In the genomic region with DNA sequence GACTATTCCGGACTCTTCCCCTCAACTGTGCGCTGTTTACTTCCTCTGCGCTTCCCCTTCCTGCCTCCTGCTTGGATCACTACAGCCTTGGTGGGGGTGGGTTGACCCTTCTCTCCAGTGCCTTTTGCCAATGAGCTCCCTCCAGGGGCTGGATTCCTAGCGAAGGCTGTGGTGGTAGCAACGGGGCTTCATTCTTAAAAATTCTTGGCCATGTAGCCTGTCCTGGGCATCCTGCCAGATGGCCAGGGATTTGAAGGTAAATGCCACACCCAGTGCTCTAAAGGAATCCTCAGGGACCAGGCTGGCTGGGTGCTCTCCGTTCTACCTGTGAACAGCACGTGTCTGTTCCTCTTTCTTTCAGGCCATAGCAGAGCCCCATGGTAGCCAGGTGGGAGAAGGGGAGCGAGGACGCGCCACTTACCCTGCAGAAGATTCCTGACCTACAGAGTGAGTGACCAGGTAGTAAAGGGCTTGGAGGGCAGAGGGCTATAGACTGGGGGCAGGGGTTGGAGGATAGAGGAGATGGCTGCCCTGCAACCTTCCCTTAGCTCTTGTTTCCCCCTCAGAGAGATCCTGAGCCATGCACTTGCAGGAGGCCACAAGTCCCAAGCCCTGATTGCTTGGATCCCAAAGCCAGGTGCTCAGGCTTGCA, we compare ENCODE assay signal across 10 mouse cellular contexts. TPM values are rescaled to one million over a fixed set of nuclear protein-coding genes. Genes with fewer than 3 reads are reported as not detected.
DNase-seq lines count a peak whose midpoint lies in the region; ATAC-seq and TF ChIP-seq lines count a peak whose summit lies in the region.
"Had no signal": no experiment of that assay in that cellular context is flagged by ENCODE, and none has a peak within 500 bp of the region (broad histone marks: within the 10 kb centered on the region; RNA-seq: fewer than 3 reads in every experiment).

No protein-coding gene starts in this region.

- H3K4me3 ChIP-seq in liver, adult 2 months (ENCODE audit: insufficient read depth, low read depth, low read length), result no peak overlapping the region
- no peak overlapping the region for H3K4me3 ChIP-seq in heart, embryonic 12.5 days
- H3K4me3 ChIP-seq in kidney, postnatal 0 days (replicated peaks; ENCODE audit: low read depth, low read length), result no peak overlapping the region
- H3K4me3 ChIP-seq: hindbrain, embryonic 15.5 days had no signal

- 0 out of 2 replicates have a peak, but pooled peaks cover 1% of the 10 kb centered on the region for H3K4me1 ChIP-seq in liver, adult 2 months (ENCODE audit: control insufficient read depth, insufficient read depth, low read length)
- peaks cover 15% of the 10 kb centered on the region for H3K4me1 ChIP-seq in heart, embryonic 12.5 days (replicated peaks)
- peaks cover 5% of the 10 kb centered on the region; the same call in 1 of the 2 replicates for H3K4me1 ChIP-seq in kidney, postnatal 0 days (replicated peaks; ENCODE audit: insufficient read depth, low read length)

- no peak for DNase-seq in liver, adult 2 months (ENCODE audit: extremely low read depth, low read depth, low spot score)
- no peak for DNase-seq in liver
- peak; percentile 54 for DNase-seq in kidney, postnatal 0 days (ENCODE audit: low spot score)
- peak; percentile 14 for DNase-seq in skeletal muscle tissue, adult 2 months (ENCODE audit: low read depth, low spot score)
- no peak for DNase-seq in right cerebral cortex, postnatal 14 days
- no peak for DNase-seq in Muller cell, postnatal 12 days (ENCODE audit: inconsistent ontology term)
- DNase-seq in spleen, postnatal 10 days (ENCODE audit: low spot score in 2 of 2), result no peak

- peaks cover 2% of the 10 kb centered on the region; the same call in 1 of the 2 replicates for H3K27me3 ChIP-seq in liver, adult 2 months (ENCODE audit: control insufficient read depth, insufficient read depth, low read length)
- H3K27me3 ChIP-seq in heart, embryonic 12.5 days (replicated peaks), result no peaks in the 10 kb centered on the region
- H3K27me3 ChIP-seq in kidney, postnatal 0 days (ENCODE audit: insufficient read depth, low read length), result no peaks in the 10 kb centered on the region
- H3K27me3 ChIP-seq: hindbrain, embryonic 15.5 days had no signal

- 67% methylated on average over 10 of the region's 10 CpGs for WGBS in liver, adult 2 months
- WGBS in heart, embryonic 12.5 days, result 65% methylated on average over 10 of the region's 10 CpGs
- 61% methylated on average over 10 of the region's 10 CpGs for WGBS in kidney, postnatal 0 days

- H3K4me2 ChIP-seq in heart, embryonic 12.5 days, result peak overlapping the region; percentile 32; the same call in 1 of the 2 replicates
- peak overlapping the region; percentile 16; the same call in 1 of the 2 replicates for H3K4me2 ChIP-seq in kidney, postnatal 0 days (ENCODE audit: low read length)
- H3K4me2 ChIP-seq: hindbrain, embryonic 15.5 days had no signal

- 0 out of 2 replicates have a peak overlapping the region, but pooled peaks have one; percentile 27 for H3K27ac ChIP-seq in liver, adult 2 months (replicated peaks; ENCODE audit: insufficient read depth, low read depth, low read length)
- no peak overlapping the region for H3K27ac ChIP-seq in heart, embryonic 12.5 days (ENCODE audit: poor library complexity, severe bottlenecking)
- H3K27ac ChIP-seq in kidney, postnatal 0 days, result peak overlapping the region; percentile 14
- H3K27ac ChIP-seq: hindbrain, embryonic 15.5 days had no signal

- no peak overlapping the region for H3K9ac ChIP-seq in liver, adult 2 months (ENCODE audit: low read depth, low read length)
- no peak overlapping the region for H3K9ac ChIP-seq in heart, embryonic 12.5 days
- H3K9ac ChIP-seq in kidney, postnatal 0 days (ENCODE audit: low read depth, low read length), result no peak overlapping the region
- H3K9ac ChIP-seq: hindbrain, embryonic 15.5 days had no signal

- TF ChIP-seq CTCF in liver, adult 2 months (IDR thresholded peaks at IDR 0.05; ENCODE audit: low read depth, low read length), result no peak
- no peak; the same call in 1 of the 2 replicates for TF ChIP-seq CTCF in kidney, postnatal 0 days (IDR thresholded peaks at IDR 0.05; ENCODE audit: low read depth)

- peak; percentile 63; the same call in 1 of the 2 replicates for ATAC-seq in heart, embryonic 12.5 days (ENCODE audit: insufficient number of reproducible peaks, low FRiP score)
- no peak for ATAC-seq in kidney, postnatal 0 days (replicated peaks; ENCODE audit: low FRiP score, low read depth)

- H3K79me2 ChIP-seq in liver, adult 2 months (ENCODE audit: control insufficient read depth, insufficient read depth, low read length), result no peaks in the 10 kb centered on the region

- H3K9me3 ChIP-seq in heart, embryonic 12.5 days (replicated peaks), result 0 out of 2 replicates have a peak, but pooled peaks cover 4% of the 10 kb centered on the region
- no peaks in the 10 kb centered on the region for H3K9me3 ChIP-seq in kidney, postnatal 0 days (replicated peaks; ENCODE audit: low read length)
- H3K9me3 ChIP-seq: G1E; hindbrain, embryonic 15.5 days had no signal

- no peak for TF ChIP-seq POLR2A in liver, adult 2 months (IDR thresholded peaks at IDR 0.05; ENCODE audit: extremely low read depth, insufficient read depth, low read length)

- no peaks in the 10 kb centered on the region for H3K36me3 ChIP-seq in liver, adult 2 months (ENCODE audit: control insufficient read depth, insufficient read depth, low read length)
- H3K36me3 ChIP-seq in heart, embryonic 12.5 days, result no peaks in the 10 kb centered on the region
- no peaks in the 10 kb centered on the region for H3K36me3 ChIP-seq in kidney, postnatal 0 days (ENCODE audit: insufficient read depth, low read length)
- H3K36me3 ChIP-seq: G1E; hindbrain, embryonic 15.5 days had no signal

RNA-seq across cellular contexts. Expression of a gene that starts 34.2 kb away (rescaled TPM):
- 0.18 and 0.27 TPM in 2 replicates for total RNA-seq in liver, adult 2 months (2014; rRNA removed)
- polyA plus RNA-seq in liver, adult 2 months (2012; rRNA removed), result 0.04 and 0.06 TPM in 2 replicates
- 0.53 and 1.1 TPM in 2 replicates for polyA plus RNA-seq in heart, embryonic 12.5 days (2016; fragmentation: Nextera tagmentation; extraction: Ambion mirVana)
- 14.7 and 15.9 TPM in 2 replicates for polyA plus RNA-seq in kidney, postnatal 0 days (2015; fragmentation: Nextera tagmentation; extraction: Ambion mirVana)
- polyA plus RNA-seq: G1E had no signal

Comparison
In these comparisons a context has a peak if more than half of its experiments do, and no peak if none do; other contexts are left out.
1. DNase-seq: peak in kidney, postnatal 0 days (single experiment) and skeletal muscle tissue, adult 2 months (single experiment); none in liver, adult 2 months (single experiment), liver (single experiment), right cerebral cortex, postnatal 14 days (single experiment), Muller cell, postnatal 12 days (single experiment) and spleen, postnatal 10 days (0 of 2).